Mouse (Mus musculus) cerebellum, postnatal 36 days (tissue): ENCODE results near the gene 3110082I17Rik.
A peak's percentile ranks its signal among the peaks of the same experiment; 100 is the strongest.

ENCODE experiments used
- DNase-seq, 2 experiments: peaks; one replicate each; pipeline ENCODE4 v3.0.0; 2021 to 2022; ENCODE audit warnings: mixed read lengths in 2 of 2

The 3110082I17Rik gene

DNA sequence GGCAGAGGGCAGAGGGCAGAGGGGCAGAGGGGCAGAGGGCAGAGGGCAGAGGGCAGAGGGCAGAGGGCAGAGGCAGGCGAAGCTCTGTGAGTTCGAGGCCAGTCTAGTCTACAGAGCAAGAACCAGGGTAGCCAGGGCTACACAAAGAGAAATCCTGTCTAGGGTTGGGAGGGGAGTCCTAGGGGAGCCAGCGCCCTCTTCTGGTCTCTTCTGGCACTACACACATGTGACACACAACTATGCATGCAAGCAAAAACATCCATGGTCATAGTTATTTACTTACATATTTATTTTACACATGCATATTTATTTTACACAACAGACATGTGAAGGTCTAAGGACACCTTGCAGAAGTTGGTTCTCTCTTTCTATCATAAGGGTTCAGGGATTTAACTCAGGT lies 42.8 kb downstream of the 3110082I17Rik start:
- no peak for DNase-seq

DNA sequence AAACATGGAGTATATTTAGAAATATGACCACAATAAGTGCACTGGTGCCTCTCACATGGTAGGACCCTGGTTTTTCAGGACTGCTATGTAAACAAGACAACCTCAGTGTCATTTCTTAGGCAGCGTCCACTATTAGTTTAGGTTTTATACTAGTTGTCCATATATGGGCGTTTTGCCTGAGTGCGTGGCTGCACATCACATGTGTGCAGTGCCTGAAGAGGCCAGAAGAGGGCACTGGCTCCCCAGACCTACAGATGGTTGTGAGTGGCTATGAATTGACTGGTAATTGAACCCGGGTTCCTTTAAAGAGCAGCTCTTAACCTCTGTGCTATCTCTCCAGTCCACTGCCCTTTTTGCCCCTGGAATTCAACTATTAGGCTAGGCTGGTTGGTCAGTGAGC lies 43.4 kb downstream of the 3110082I17Rik start:
- DNase-seq, result no peak

GRCm38 (mm10) chr5:139415001-139415400 lies 45.3 kb downstream of the 3110082I17Rik start:
- DNase-seq, result no peak

DNA sequence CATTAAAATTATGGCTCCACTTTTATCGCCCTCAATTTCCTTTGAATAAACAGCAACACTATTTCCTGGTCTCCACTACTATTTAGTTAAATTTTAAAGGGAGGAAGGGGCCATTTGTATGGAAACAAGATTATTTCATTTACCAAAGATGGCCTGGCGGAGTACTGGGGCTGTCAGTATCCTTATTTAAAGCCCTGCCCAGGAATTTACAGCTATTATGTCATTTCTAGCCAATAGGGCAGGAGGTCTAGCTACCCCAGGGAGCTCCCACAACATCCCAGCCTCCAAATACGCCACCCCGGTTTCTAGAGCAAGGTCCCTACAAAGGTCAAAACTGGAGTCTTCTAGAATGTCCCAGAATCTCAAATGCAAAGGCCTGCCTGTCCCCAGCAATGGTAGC lies 46.8 kb downstream of the 3110082I17Rik start:
- DNase-seq, result no peak

- DNase-seq, result no peak
These were observed 48.5 kb downstream of the 3110082I17Rik start for GRCm38 (mm10) chr5:139411665-139412314.

DNA sequence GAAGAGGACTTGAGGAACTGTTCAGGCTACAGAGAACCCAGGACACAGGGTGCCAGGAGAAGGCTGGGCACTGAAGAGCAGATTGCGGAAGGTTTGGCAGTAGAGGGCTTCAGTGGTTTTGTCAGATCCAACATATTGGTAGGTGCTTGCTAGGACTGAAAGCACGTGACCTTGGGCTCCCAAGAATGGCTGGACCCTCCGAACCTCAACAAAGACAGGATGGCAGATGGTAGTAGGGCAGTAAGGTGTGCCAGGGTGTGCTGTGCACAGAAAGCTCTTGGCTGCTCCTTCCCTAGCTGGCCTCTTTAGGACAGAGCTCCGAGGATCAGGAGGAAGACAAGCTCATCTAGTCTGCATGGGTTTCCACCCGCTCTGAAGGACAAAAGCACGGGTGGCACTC lies 49.2 kb downstream of the 3110082I17Rik start:
- DNase-seq, result peak; percentile 34 to 46

DNA sequence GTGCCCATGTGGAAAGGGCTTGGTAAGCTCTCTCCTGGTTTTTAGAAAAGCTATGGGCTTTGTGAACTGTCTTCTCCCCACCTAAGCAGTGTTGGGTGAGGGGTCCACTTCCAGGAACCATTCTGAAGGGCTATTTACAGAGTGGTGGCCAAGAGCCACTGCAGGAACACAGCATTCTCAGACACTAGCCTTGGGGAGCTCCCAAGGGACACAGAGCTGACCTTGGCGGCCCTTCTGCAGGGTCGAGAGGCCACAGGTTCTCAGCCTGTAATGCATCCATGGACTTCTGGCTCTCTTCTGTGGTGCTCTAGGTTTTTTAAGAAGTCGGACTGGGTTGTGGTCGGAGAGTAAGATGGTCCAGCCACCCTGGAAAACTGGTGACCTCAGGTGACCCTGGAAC lies 50.3 kb downstream of the 3110082I17Rik start:
- no peak for DNase-seq

DNA sequence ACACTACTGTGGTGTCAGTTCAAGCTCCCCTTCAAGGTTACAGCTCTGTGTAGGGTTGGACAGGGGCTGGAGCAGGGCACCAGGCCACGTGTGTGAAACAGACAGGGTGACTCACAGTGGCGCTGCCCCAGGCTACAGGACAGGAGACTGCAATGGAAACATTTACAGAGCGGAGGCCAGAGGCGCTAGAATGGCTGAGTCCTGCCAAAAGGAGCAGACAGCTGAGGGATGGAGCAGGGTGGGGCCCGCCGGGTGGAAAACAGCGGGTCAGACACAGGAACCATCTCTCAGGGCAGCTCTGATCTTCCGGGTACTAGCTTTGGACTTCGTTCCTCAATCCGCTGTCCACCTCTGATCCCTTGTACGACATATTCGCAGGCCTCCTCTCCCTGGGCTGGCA lies 50.9 kb downstream of the 3110082I17Rik start:
- DNase-seq, result no peak

DNA sequence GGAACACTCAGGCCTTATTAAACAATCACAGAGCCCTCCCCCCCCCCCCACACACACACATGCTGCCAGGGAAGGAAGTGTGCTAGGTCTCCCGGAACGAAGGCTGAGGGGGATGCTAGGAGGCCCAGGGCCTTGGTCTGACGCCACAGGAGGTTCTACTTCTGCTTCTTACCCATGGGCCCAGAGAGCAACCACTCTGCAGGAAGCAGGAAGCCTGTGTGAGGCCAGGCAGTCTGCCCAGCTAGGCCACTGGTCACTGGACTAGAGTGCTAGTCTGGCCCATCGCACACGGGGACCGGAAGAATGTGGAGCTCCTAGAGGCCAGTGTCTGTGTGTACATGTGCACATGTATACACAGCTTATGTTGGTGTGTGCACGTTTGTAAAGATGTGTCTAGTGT lies 51.8 kb downstream of the 3110082I17Rik start:
- no peak for DNase-seq

- no peak for DNase-seq
These were observed 53.0 kb downstream of the 3110082I17Rik start for GRCm38 (mm10) chr5:139407121-139407885.

GRCm38 (mm10) chr5:139405953-139406352 lies 54.4 kb downstream of the 3110082I17Rik start:
- no peak for DNase-seq

DNA sequence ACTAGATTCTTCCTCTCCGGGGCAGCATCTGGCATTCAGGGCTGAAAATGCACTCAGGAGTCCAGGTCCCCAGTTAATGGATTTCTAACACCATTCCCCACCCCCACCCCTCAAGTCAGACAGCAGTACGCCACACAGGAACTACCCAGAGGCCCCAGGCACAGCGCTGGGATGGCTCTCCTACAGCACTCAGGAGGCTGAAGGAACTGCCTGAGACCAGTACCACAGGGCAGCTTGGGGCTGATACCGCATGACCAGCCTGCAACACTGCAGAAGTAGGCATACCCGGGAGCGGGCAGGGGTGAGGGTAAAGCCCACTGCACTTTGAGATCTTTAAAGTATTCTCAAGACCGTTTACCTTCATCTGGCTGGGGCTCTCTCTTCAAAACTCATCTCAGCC lies 54.8 kb downstream of the 3110082I17Rik start:
- no peak for DNase-seq

DNA sequence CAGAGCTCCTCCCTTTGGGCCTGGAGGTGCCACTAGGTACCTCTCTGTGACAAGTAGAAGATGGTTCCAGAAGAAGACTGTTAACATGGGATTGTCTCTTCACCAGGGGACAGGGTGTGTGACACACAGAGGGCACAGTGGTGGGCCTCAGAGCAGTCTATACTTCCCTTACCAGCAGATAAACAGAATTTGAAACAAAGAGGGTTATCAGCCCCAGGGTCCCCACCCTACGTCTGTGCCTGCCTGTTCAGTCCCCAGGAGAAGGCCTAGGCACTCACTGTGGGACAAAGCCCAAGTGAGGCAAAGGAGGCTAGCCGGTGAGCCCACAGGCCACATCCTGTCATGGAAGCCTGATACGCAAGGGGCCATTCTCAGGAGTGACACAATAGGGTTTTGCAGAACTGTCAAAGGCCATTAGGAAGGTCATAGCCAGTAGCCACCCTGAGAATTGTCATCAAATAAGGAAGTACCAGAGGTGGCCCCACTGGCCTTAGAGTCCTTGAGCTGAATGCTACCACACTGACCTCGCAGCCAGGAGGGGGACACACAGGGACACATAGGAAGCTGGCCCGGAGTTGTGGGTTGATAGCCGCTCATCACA lies 55.4 kb downstream of the 3110082I17Rik start, which contains the start of gene C130050O18Rik:
C130050O18Rik (plus strand) TSS at position 480 of the 601 bp plus-strand sequence.
- DNase-seq, result no peak

DNA sequence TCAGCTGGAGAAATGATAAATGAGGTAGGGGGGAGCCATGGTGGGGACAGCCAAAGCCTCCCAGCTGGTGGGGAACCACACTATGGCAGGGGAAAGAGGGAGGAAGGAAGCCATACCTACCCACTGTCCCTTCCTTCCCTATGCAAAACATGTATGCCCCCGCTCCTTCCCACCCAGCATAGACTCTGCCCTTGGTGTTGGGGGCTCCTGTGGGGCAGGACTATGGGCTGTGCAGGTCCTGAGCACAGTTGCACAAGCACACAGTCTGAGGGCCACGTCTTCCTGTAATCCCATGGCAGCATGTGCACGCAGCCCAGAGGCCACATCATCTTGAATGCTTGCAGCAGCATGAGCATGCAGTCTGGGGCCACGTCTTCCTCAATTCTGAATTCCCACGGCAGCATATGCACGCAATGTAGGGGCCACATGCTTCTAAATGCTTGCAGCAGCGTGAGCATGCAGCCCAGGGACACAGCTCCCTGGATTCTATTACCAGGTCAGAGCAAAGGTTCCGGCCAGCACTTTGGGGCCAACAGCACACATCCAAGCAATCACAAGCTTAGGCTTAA lies 56.6 kb downstream of the 3110082I17Rik start:
- DNase-seq, result no peak

DNA sequence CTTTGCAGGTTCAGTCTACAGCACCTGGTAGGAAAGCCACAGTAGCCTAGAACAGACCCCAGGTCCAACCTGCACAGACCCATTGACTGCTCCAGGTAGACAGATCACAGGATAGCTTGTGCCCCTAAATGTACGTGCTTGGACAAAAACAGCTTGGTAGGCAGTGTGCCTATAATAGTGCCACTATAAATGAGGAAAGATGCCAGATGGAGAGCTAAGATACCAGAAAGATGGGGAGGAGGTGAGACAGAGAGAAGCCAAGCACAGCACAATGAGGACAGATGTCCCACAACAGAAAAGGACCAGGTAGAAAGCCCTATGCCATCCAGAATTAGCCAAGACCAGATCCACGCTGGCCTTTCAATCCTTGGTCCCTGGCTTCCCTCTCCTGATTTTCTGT lies 58.2 kb downstream of the 3110082I17Rik start:
- DNase-seq, result no peak

DNA sequence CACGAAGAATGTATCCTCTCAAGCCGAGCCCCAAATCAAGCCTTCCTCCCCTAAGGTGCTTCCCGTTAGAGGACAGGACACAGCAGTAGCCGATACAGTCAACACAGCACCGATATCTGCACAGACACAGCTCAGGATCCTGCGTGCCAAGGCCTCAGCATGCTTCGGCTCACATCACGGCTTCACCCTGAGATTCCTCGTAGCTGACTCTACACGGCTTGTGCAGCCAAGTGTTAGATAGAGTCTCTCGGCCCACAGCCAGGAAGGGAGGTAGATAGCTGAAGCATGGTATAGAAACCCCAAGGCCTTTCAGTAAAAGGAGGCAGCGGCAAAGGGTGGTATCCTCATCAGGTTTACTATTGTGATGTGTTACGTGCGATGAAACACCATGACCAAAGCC lies 60.3 kb downstream of the 3110082I17Rik start:
- DNase-seq, result peak; percentile 48

DNA sequence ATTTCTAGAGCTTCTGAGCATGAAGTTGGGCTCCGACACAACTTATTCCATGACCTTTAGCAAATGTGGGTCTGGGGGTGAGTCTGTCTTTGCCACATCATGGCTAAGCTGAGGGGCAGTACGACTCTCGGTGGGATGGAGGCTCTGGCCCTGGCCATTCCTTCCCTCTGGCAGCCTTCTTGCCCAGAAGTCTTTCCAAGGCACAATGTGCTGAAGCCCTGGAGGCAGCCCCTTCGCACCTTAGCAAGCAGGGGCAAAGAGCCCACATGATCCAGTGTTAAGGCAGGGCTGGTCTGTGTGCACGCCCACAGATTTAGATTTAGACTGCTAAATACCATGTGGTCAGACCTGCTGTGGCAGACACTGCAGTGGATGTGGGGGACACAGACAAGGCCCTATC lies 61.5 kb downstream of the 3110082I17Rik start:
- DNase-seq, result no peak

GRCm38 (mm10) chr5:139397959-139398753 lies 62.2 kb downstream of the 3110082I17Rik start:
- peak; percentile 96 to 98 for DNase-seq

GRCm38 (mm10) chr5:139397359-139397916 lies 62.9 kb downstream of the 3110082I17Rik start:
- no peak for DNase-seq

GRCm38 (mm10) chr5:139395528-139395927 lies 64.8 kb downstream of the 3110082I17Rik start:
- no peak for DNase-seq

GRCm38 (mm10) chr5:139394399-139394798 lies 65.9 kb downstream of the 3110082I17Rik start:
- DNase-seq, result no peak

GRCm38 (mm10) chr5:139393197-139393588 lies 67.1 kb downstream of the 3110082I17Rik start:
- no peak for DNase-seq
